Mouse (Mus musculus): ENCODE data around the gene Ceacam10. TPM values are rescaled to one million over a fixed set of nuclear protein-coding genes. Genes with fewer than 3 reads are reported as not detected.
"Not testable (repeated sequence)": the region's sequence is repeated elsewhere in the genome, so short reads cannot be mapped to it uniquely, and the experiment has no call there.

Ceacam10 gene
- not detected for total RNA-seq (2021)

DNA sequence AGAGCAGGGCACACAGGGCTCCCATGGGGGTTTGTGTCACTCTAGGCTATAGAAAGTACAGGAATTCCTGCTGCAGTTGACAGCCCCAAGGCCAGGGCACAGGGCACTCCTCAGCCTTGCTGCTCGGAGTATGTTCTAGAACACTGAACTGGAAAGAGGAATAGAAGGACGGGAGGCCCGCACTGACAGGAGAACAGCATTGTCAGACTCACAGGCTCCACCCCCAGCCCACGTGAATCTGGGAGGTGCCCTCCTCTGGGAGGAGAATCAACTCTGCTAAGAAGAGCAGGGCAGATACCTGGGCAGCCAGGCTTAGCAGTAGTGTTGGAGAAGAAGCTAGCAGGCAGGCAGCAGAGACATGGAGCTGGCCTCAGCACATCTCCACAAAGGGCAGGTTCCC lies at the start of gene Ceacam10:
Gene Ceacam10 (plus strand): TSS at position 289 of the 400 bp plus-strand sequence.
- not testable (repeated sequence) for DNase-seq (ENCODE audit: extremely low spot score in 1 of 2, low spot score in 1 of 2)

DNA sequence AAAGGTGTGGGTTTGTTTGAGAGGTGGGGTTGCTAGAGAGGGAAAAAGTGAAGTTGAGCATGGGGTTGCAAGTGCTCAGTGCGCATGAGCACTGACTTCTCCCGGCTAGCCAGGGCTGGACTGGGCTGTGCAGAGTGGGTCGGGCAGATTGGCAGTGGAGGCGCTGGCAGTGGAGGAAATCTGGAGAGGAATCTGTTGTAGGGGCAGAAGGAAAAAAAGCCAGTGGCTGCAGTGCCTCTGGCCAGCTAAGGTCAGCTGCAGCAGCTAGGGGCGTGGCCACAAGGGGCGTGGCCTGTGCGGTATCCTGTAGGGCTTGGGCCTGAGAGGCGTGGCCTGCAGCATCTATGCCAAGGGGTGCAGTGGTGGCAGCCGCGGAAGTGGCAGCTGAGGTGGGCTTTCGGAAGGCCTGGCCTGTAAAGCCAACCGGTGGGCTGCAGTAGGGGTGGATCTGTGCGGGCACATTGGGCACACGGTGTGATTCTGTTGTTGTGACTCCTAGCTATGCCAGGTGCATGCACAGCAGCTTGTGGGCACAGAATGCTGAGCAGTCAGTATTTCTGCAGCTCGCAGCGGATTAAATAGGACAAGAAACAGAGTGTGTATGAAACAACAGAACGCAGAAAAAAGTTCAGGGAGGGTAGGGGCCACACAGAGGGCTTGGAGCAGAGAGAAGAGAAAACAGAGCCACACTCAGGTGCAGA lies 40.9 kb upstream of the Ceacam10 start:
- DNase-seq (ENCODE audit: extremely low spot score in 1 of 2, low spot score in 1 of 2): no peak

DNA sequence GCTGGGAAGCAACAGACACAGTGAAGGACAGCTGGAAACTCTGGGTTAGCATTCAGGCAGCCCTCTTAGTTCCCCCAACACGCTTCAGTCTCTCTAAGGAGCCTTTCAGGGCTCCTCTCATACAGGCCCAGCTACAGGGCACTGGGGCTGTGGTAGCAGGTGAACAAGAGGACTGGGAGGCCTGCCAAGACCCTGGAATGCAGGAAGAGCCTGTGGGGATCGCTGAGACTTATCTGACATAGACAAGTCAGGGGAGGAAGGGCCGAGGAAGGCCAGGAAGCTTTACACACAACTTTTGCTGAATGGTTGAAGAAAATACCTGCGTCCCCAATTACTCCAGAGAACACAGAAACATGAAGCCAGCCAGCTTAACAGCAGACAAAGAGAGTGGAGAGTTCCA lies 26.3 kb upstream of the Ceacam10 start:
- no peak for DNase-seq (ENCODE audit: extremely low spot score in 1 of 2, low spot score in 1 of 2)

DNA sequence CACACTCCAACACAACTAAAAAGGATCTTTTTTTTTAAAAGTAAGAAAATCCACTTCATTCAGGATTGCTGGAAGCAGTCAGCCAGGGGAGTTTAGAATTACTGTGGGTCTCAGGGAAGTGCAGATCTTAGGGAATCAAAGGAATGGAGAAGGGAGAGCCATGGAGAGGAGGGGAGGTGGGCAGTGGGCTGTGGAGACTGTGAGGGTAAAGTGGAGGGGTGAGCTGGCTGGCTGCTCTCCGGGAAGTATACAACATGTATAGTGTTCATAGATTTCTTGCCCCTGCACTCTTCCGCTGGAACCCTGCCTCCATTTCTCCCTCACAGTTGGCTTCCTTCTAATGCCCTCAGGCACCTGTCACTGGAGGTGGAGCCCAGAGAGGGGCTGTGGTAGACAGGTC lies 25.4 kb upstream of the Ceacam10 start:
- no peak for DNase-seq (ENCODE audit: extremely low spot score in 1 of 2, low spot score in 1 of 2)

DNA sequence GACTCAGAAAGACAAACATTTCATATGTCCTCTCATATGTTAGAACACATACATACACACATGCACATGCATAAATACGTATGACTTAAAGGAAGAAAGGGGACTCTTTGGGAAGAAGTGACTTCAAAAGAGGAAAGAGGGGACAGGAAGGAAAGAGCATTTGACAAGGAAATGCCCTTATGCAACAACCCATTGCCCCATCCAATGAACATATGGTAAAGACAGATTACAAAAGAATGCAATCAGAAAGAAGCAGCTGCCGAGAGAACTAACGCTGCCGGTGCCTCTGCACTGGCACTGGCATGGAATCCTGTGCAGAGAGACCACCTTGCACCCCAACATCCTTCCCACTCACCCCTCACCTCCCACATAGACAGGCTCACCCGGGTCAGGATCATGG lies 23.5 kb upstream of the Ceacam10 start:
- DNase-seq (ENCODE audit: extremely low spot score in 1 of 2, low spot score in 1 of 2): no peak

DNA sequence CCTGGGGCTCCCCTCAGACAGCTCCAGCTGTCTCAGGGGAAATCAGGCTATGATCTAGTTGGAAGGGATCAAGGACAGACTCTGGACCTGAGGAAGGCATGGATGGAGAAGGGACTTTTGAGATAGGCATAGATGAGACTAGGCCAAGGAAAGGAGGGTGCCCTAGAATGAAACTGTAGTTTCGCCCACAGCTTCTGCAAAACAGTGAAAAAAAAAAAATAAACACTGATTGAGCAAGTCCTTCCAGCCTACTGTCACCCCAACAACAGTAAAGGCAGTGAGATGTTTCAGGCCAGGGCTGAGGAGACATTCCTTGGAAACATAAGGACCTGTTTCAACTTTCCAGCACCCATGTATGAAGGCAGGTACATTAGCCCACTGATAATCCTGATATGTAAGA lies 18.5 kb upstream of the Ceacam10 start:
- DNase-seq (ENCODE audit: extremely low spot score in 1 of 2, low spot score in 1 of 2): no peak

DNA sequence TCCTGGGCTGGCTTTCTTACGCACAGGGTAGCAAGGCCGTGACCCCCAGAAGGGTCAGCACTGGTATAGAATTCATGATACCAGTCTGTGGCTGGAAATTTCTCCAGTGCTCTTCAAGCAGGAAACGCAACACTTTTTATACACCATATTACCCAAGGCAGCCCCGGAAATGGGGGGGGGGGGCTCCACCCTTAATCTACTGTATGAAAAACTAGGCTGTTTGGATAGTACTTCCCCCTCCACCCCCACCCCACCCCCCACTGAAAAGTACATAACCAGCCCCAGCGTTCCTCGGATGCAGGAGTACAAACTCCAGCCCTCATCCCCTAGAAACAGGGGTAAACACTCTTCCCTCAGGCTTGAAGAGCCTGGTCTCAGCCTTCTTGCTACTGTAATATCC lies 16.8 kb upstream of the Ceacam10 start, which contains the start of gene Cd177:
Gene Cd177 (minus strand): TSS at position 101 of the 400 bp plus-strand sequence.
- no peak for DNase-seq (ENCODE audit: extremely low spot score in 1 of 2, low spot score in 1 of 2)

DNA sequence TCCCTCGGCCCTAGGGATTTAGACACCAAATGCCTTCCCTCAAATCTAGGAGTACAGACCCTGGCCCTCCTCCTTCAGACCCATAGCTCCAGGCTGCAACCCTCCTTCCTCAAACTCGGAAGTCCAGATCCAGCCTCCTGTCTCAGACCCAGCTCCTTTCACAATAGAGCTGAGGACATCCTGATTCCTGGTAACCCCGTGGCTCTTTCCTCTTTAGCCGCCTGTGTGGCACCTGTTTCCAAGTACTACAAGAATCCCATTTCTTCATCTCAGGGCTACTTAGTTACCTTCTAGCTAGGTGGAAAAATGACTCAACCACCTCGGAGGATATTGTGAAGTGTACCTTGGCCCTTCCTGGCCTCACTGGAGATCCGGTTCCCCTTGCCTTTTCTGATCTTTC lies 15.8 kb upstream of the Ceacam10 start:
- no peak for DNase-seq (ENCODE audit: extremely low spot score in 1 of 2, low spot score in 1 of 2)

DNA sequence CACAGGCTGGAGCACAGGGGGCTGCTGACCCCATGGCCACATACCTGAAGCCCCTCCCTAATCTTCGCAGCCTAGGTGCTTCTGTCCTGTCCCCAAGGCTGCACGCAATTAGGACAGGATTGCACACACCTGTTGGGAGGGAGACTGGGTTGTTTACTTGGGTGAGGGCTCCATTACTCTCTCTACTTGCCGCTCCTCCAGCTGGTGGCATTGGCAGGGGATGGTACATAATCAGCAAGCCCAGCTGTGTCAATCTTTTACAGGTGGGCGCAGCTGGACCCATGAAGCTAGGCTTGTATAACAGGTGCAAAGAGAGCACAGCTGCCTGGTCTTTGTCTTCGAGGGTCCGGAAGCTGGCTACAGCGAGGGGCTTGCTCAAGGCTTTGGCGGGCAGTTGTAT lies 14.4 kb upstream of the Ceacam10 start:
- no peak for DNase-seq (ENCODE audit: extremely low spot score in 1 of 2, low spot score in 1 of 2)

DNA sequence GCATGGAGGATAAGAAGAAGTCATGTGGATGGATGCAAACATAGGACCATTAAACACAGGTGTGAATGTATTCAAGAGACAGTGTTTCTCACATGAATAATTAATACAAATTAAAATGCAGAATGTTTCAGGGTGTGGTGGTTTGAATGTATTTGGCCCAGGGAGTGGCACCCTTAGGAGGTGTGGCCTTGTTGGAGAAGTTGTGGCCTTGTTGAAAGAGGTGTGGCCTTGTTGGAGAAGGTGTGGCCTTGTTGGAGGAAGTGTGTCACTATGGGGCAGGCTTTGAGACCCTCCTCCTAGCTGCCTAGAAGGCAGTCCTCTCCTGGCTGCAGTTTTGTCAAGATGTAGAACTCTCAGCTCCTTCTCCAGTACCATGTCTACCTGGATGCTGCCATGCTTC lies 5.6 kb upstream of the Ceacam10 start:
- DNase-seq (ENCODE audit: extremely low spot score in 1 of 2, low spot score in 1 of 2): no peak

DNA sequence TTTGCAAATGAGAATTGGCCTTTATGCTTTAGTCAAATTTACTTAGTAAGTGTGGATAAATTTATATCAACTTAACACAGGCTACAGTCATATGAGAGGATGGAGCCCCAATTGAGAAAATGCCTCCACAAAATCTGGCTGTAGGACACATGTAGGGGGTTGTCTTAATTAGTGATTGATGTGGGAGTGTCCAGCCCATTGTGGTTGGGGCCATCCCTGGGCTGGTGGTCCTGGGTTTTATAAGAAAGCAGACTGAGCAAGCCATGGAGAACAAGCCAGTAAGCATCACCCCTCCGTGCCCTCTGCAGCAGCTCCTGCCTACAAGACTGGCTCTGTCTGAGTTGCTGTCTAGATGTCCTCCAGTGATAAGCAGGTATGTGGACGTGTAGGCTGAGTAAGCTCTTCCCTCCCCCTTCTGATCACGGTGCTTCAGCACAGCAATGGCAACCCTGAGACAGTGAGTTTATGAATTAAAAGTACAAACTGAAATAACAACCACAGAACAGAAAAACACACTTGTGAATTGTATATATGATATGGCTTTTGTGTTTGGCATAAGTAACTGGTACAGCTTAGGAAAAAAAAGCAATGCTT lies 3.0 kb upstream of the Ceacam10 start:
- no peak for DNase-seq (ENCODE audit: extremely low spot score in 1 of 2, low spot score in 1 of 2)

DNA sequence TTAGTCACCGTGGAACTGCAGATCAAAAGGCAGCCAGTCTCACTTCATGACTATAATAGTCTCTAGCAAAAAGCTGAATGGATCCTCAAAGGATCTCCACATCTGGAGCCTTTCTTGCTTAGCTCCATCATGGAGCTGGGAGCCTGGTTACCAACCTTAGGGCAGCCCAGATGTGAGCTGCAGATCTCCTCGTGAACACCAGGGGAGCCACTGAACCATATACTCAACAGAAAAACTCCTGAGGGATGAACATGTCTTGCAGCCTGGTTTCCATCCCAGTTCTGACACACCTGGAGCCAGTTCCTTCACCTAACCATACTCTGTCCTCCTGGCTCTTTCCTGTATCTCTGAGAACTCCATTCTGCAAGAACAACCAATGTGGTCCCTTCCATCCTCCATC lies 861 bp upstream of the Ceacam10 start:
- DNase-seq (ENCODE audit: extremely low spot score in 1 of 2, low spot score in 1 of 2): no peak

DNA sequence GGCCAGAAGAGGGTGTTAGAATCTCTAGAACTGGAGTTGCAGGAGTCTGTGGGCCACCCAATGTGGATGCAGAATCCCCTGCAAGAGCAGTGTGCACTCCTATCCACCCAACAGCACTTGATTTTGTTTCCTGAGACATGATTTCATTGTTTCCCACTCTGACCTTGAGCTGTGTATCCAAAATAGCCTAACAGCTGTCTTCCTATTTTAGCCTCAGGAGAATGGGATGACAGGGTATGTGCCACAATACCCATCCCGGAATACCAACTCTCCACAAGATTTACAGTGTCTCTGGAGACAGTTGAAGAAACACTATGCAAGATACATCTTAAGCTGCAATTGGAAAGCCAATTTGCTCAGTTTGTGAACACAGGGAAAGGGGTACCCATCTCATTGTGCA lies 20.9 kb downstream of the Ceacam10 start:
- no peak for DNase-seq (ENCODE audit: extremely low spot score in 1 of 2, low spot score in 1 of 2)

DNA sequence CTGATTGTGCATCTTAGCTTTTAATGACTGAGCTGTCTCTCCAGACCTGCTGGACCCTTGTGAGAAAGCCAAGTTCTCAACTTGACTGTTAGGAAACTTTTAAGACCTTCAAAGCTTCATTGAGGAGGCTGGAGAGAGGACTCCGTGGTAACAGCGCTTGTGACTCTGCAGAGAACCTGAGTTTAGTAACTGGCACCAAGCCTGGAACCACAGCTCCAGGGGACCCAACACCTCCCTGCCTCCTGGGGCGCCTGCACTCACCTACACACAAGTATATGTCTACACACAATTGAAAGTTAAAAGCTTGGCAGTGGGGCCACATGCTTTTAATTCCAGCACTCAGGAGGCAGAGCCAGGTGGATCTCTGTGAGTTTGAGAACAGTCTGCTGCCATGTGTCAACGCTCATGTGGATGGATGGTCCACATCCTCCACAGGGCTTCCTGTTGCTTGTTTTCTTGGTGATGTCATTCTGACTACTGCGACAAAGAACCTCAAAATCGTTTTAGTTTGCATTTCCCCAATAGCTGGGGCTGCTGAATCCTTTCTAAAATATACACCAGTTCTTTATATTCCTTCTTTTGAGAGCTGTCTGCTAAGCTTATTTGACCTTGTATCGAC lies 25.3 kb downstream of the Ceacam10 start:
- no peak for DNase-seq (ENCODE audit: extremely low spot score in 1 of 2, low spot score in 1 of 2)

DNA sequence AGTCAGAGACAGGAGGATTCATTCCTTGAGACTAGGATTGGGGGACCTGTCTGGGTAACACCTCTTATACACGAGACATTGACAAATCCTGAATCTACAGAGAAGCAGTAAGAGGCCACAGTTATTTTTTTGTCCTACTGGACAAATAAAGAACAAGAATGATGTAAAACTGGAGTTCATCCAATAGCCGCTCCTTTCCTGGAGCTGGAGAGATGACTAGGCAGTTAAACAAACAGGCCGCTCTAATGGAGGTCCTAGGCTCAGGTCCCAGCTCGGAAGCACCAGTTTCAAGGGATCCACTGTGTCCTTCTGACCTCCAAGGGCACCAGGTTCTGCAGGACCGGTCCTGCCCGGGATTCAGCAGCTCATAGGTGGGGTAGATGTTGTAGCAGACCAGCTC lies 27.8 kb downstream of the Ceacam10 start:
- DNase-seq (ENCODE audit: extremely low spot score in 1 of 2, low spot score in 1 of 2): no peak

DNA sequence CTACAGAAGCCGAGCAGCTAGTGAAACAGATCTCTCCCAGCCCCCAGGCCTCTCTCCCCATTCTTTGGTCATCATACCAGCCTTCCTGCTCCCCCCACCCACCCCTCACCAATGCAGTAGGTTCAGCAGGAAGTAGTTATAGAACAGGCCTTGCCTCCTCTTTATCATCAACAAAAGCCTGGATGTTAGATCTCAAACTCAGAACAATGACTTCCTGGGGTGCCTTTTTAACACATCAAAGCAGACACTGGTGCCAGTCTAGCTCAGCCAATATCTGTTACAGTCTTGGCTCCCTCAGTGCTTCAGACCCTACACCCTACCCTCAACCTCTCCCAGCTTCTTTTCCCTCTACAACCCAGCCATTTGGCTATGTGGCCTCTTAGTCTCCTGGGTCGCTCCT lies 32.0 kb downstream of the Ceacam10 start:
- DNase-seq (ENCODE audit: extremely low spot score in 1 of 2, low spot score in 1 of 2): no peak

DNA sequence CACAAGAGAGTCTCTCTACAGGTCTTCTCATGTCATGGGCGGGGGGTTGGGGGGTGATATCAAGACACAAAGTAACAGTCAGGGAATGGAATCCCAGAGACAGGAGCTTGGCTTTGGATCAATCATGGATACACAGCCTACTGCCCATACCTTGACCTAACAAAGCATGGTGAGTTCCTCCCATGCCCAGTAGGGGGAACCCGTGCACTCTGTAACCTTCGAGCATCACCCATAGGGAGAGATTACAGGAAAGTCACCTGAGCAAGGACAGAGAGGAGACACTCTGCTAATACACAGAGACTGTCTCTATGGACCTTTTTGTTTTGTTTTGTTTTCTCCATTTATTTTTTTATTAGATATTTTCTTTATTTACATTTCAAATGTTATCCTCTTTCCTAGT lies 40.5 kb downstream of the Ceacam10 start:
- DNase-seq (ENCODE audit: extremely low spot score in 1 of 2, low spot score in 1 of 2): peak; percentile 40 to 76

DNA sequence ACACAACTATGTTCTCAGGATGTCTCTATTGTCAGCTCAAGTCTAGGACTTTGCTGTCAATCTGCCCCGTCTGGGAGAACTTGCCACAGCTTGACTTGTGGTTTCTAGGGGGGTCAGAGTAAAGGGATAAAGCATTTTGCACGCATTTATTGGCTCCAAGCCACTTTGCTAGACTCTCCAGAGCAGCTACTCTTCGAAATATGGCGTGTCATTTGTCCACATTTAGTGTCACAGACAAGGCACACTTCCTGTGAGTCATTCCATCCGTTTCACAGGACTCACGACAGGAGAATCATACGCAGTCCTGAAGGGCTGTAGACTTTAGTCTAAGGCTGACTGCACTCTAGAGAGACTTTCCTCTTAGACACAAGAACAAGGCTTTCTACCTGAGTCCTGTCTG lies 47.4 kb downstream of the Ceacam10 start:
- DNase-seq (ENCODE audit: extremely low spot score in 1 of 2, low spot score in 1 of 2): no peak

DNA sequence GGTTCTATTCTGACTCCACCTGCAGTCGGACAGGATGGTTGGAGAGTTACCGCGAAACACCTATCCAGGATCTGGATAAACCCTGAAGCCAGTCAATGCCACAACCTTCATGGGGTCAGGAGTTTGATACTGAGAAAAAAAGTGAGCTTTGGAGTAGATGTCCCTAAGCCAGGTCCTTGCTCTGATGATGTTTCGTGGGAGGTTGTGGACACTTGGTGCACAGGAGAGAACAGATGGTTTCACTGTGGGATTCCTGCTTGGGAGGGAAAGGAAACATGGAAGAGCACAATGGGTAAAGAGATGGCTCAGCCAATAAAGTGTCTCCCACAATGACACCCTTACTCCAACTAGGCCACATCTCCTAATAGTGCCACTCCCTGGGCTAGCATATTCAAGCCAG lies 50.2 kb downstream of the Ceacam10 start:
- no peak for DNase-seq (ENCODE audit: extremely low spot score in 1 of 2, low spot score in 1 of 2)
